ENCODE assay signal across 11 mouse cellular contexts in genomic region chr5:110098991-110099477, GRCm38 (mm10). TPM values are rescaled to one million over a fixed set of nuclear protein-coding genes. Genes with fewer than 3 reads are reported as not detected.
DNase-seq lines count a peak whose midpoint lies in the region; ATAC-seq and TF ChIP-seq lines count a peak whose summit lies in the region.
"Had no signal": no experiment of that assay in that cellular context is flagged by ENCODE, and none has a peak within 500 bp of the region (broad histone marks: within the 10 kb centered on the region; RNA-seq: fewer than 3 reads in every experiment).

No protein-coding gene starts in this region.

- peak; percentile 48 for DNase-seq in cerebellum, adult 9-10 months
- no peak for DNase-seq in cerebellum, adult 18-20 months
- peak; percentile 40 for DNase-seq in lung, adult 2 months
- DNase-seq in lung, postnatal 25 days (ENCODE audit: low spot score) = no peak
- DNase-seq in thymus, postnatal 25 days = peak; percentile 45
- DNase-seq in heart, postnatal 10 days = no peak
- no peak for DNase-seq in spleen, postnatal 10 days (ENCODE audit: low spot score in 2 of 2)
- DNase-seq: gastrocnemius, adult 2 months; heart, postnatal 36 days; kidney, adult 8-10 months had no signal

- no peak for TF ChIP-seq CTCF in lung, adult 2 months (IDR thresholded peaks at IDR 0.05; ENCODE audit: insufficient read depth, low read length)

- TF ChIP-seq POLR2A in lung, adult 2 months (IDR thresholded peaks at IDR 0.05; ENCODE audit: borderline replicate concordance, extremely low read depth, low read depth, low read length) = no peak

- ATAC-seq in lung, embryonic 16.5 days (ENCODE audit: low read depth) = peak; percentile 71

- H3K27ac ChIP-seq in lung, embryonic 16.5 days (ENCODE audit: low read length) = peak overlapping the region; percentile 87
- H3K27ac ChIP-seq: gastrocnemius, adult 2 months had no signal

- no peaks in the 10 kb centered on the region for H3K27me3 ChIP-seq in lung, embryonic 16.5 days (ENCODE audit: control insufficient read depth, insufficient read depth, low read depth, low read length)

- H3K4me2 ChIP-seq in lung, embryonic 16.5 days (ENCODE audit: low read depth, low read length) = no peak overlapping the region

- no peaks in the 10 kb centered on the region for H3K9me3 ChIP-seq in lung, embryonic 16.5 days (ENCODE audit: control insufficient read depth, low read length)

- H3K36me3 ChIP-seq in lung, embryonic 16.5 days (ENCODE audit: control insufficient read depth, insufficient read depth, low read length) = peaks cover 14% of the 10 kb centered on the region

- no peak overlapping the region for H3K4me3 ChIP-seq in lung, adult 2 months (replicated peaks; ENCODE audit: extremely low read depth, low read depth, low read length)
- H3K4me3 ChIP-seq in lung, embryonic 16.5 days (ENCODE audit: low read length) = no peak overlapping the region
- H3K4me3 ChIP-seq: gastrocnemius, adult 2 months had no signal

- intact Hi-C loops in heart, postnatal 10 days (cut with DNase I) = no loop called here

- peaks cover 15% of the 10 kb centered on the region for H3K4me1 ChIP-seq in lung, adult 2 months (ENCODE audit: control insufficient read depth, insufficient read depth, low read length)
- H3K4me1 ChIP-seq in lung, embryonic 16.5 days (replicated peaks; ENCODE audit: control insufficient read depth, insufficient read depth, low read length) = peaks cover 21% of the 10 kb centered on the region

- H3K9ac ChIP-seq in lung, embryonic 16.5 days (ENCODE audit: low read length) = no peak overlapping the region

- WGBS in lung, adult 2 months = 60% methylated on average over 1 of the region's 1 CpGs
- 48% methylated on average over 1 of the region's 1 CpGs for WGBS in lung, embryonic 16.5 days

RNA-seq across cellular contexts. Expression of gene Plcxd1, which starts 0.7 kb away (rescaled TPM):
- polyA plus RNA-seq in lung, adult 2 months (2012; rRNA removed) = 4.1 and 8.1 TPM in 2 replicates
- polyA plus RNA-seq in lung, embryonic 16.5 days (2015; fragmentation: Nextera tagmentation; extraction: Ambion mirVana) = 3.0 and 3.9 TPM in 2 replicates
- not detected for total RNA-seq in heart, postnatal 10 days (2021)
- total RNA-seq: gastrocnemius, adult 2 months; heart, postnatal 36 days had no signal

RNA-seq across cellular contexts. Expression of gene Gm35315, which starts 4.8 kb away (rescaled TPM):
- polyA plus RNA-seq in lung, adult 2 months (2012; rRNA removed) = 0.05 and 0.08 TPM in 2 replicates
- polyA plus RNA-seq in lung, embryonic 16.5 days (2015; fragmentation: Nextera tagmentation; extraction: Ambion mirVana) = 1.4 and 1.6 TPM in 2 replicates
- under 1 TPM in 1 of 2 experiments, not detected in 1; 0.07 TPM for total RNA-seq in heart, postnatal 10 days (2021)

RNA-seq across cellular contexts. Expression of gene Gtpbp6, which starts 9.0 kb away (rescaled TPM):
- polyA plus RNA-seq in lung, adult 2 months (2012; rRNA removed) = 114 and 137 TPM in 2 replicates
- 34.6 and 34.8 TPM in 2 replicates for polyA plus RNA-seq in lung, embryonic 16.5 days (2015; fragmentation: Nextera tagmentation; extraction: Ambion mirVana)
- total RNA-seq in heart, postnatal 10 days (2021) = 10 to 100 TPM; 29.8 to 30.1 TPM

RNA-seq across cellular contexts. Expression of gene Zfp605, which starts 10.9 kb away (rescaled TPM):
- polyA plus RNA-seq in lung, adult 2 months (2012; rRNA removed) = 0.48 and 0.56 TPM in 2 replicates
- 3.6 and 3.7 TPM in 2 replicates for polyA plus RNA-seq in lung, embryonic 16.5 days (2015; fragmentation: Nextera tagmentation; extraction: Ambion mirVana)
- 1 to 10 TPM; 3.4 to 3.7 TPM for total RNA-seq in heart, postnatal 10 days (2021)

RNA-seq across cellular contexts. Expression of gene Gm17655, which starts 26.7 kb away (rescaled TPM):
- 0.06 and 0.11 TPM in 2 replicates for polyA plus RNA-seq in lung, adult 2 months (2012; rRNA removed)
- 4.8 and 6.0 TPM in 2 replicates for polyA plus RNA-seq in lung, embryonic 16.5 days (2015; fragmentation: Nextera tagmentation; extraction: Ambion mirVana)
- 1 to 10 TPM; 1.2 to 5.3 TPM for total RNA-seq in heart, postnatal 10 days (2021)

Comparison
In these comparisons a context has a peak if more than half of its experiments do, and no peak if none do; other contexts are left out.
1. DNase-seq: peak in cerebellum, adult 9-10 months (single experiment), lung, adult 2 months (single experiment) and thymus, postnatal 25 days (single experiment); none in cerebellum, adult 18-20 months (0 of 2), lung, postnatal 25 days (single experiment), heart, postnatal 10 days (0 of 2) and spleen, postnatal 10 days (0 of 2).